Mouse (Mus musculus): ENCODE results near the gene Mfsd13b. TPM values are rescaled to one million over a fixed set of nuclear protein-coding genes. Genes with fewer than 3 reads are reported as not detected.
"Not testable (repeated sequence)": the region's sequence is repeated elsewhere in the genome, so short reads cannot be mapped to it uniquely, and the experiment has no call there.

The Mfsd13b gene
- polyA plus RNA-seq, 1 experiment from 2014 or later, result not detected

- H3K27me3 ChIP-seq (ENCODE audit: control insufficient read depth, insufficient read depth, low read length), result no peaks in the 10 kb centered on the region
- 89% methylated on average over 3 of the region's 3 CpGs for WGBS
- H3K4me3 ChIP-seq (ENCODE audit: low read depth, low read length), result no peak overlapping the region
- ATAC-seq (replicated peaks; ENCODE audit: insufficient number of reproducible peaks, low FRiP score, low TSS enrichment, low read depth) (no peak), DNase-seq (ENCODE audit: low spot score) (no peak)
- no peak overlapping the region for H3K9ac ChIP-seq (replicated peaks; ENCODE audit: low read length)
- no peak overlapping the region for H3K4me2 ChIP-seq (ENCODE audit: low read depth, low read length)
- H3K9me3 ChIP-seq (replicated peaks; ENCODE audit: control insufficient read depth, low read length), result no peaks in the 10 kb centered on the region
- no peaks in the 10 kb centered on the region for H3K36me3 ChIP-seq (replicated peaks; ENCODE audit: control insufficient read depth, insufficient read depth, low read depth, low read length)
- no peak overlapping the region for H3K27ac ChIP-seq (replicated peaks; ENCODE audit: low read depth, low read length)
- H3K4me1 ChIP-seq (ENCODE audit: control insufficient read depth, insufficient read depth, low read length), result no peaks in the 10 kb centered on the region
Observed at GRCm38 (mm10) chr7:121018778-121019177, 36.5 kb downstream of the Mfsd13b start.

DNA sequence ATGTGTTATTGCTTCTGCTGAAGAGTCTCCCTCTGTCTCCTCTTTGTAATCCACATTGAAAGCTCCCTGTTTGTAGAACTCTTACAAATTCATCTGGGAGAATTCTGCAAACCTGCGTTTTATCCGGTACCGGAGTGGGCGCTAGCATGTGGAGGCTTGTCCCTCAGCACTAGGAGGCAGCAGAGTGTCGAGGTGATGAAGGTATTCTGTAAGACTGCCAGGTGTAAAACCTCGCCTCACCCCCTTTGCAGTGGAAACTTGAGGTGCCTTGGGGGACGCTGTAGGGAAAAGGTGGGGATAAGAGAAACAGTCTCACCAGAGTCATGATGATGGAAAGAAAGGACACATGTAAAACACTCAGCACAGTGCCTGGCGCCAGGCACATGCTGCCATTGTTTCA lies 38.0 kb downstream of the Mfsd13b start:
- no peaks in the 10 kb centered on the region for H3K4me1 ChIP-seq (ENCODE audit: control insufficient read depth, insufficient read depth, low read length)
- no peak overlapping the region for H3K4me3 ChIP-seq (ENCODE audit: low read depth, low read length)
- no peaks in the 10 kb centered on the region for H3K27me3 ChIP-seq (ENCODE audit: control insufficient read depth, insufficient read depth, low read length)
- no peak for ATAC-seq (replicated peaks; ENCODE audit: insufficient number of reproducible peaks, low FRiP score, low TSS enrichment, low read depth)
- no peaks in the 10 kb centered on the region for H3K9me3 ChIP-seq (replicated peaks; ENCODE audit: control insufficient read depth, low read length)
- no peak overlapping the region for H3K27ac ChIP-seq (replicated peaks; ENCODE audit: low read depth, low read length)
- peak; percentile 15 for DNase-seq (ENCODE audit: low spot score)
- no peaks in the 10 kb centered on the region for H3K36me3 ChIP-seq (replicated peaks; ENCODE audit: control insufficient read depth, insufficient read depth, low read depth, low read length)
- no peak overlapping the region for H3K4me2 ChIP-seq (ENCODE audit: low read depth, low read length)
- H3K9ac ChIP-seq (replicated peaks; ENCODE audit: low read length), result no peak overlapping the region
- 32% methylated on average over 8 of the region's 8 CpGs for WGBS

DNA sequence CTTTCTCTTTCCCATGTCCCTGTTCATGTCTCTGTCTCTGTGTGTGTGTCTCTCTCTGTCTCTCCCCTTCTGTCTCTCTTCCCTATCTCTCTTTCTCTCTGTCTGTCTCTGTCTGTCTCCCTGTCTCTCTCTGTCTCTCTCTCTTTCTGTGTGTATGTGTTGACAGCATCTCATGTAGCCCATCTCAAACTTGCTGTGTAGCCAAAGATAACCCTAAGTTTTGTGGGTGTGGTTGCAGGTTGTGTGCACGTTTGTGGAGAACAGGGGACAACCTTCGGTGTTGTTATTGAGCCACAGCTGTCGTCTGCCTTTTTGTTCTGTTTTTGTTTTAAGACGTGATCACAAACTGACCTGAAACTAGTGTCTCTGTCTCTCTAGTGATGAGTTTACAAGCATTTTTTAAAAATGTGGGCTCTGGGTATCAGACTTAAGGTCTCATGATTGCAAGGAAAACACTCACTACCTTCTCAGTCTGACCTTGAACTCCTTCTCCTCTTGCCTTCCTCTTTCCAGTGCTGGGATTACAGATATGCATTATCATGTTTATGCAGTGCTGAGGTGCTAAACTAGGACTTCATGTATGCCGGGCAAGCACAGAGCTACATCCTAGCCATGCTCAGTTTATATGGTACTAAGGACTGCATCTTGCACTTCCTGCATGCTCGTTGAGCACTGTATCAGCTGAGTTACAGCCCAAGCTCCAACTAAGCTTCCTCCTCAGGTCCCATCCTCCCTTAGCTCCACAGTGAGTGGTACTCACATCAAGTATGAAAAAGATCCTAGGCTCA lies 43.1 kb downstream of the Mfsd13b start:
- Histone ChIP-seq H3K27me3 (ENCODE audit: control insufficient read depth, insufficient read depth, low read length) (no peaks in the 10 kb centered on the region), H3K27ac (replicated peaks; ENCODE audit: low read depth, low read length) (no peak overlapping the region), H3K9me3 (replicated peaks; ENCODE audit: control insufficient read depth, low read length) (no peaks in the 10 kb centered on the region), H3K9ac (replicated peaks; ENCODE audit: low read length) (no peak overlapping the region), H3K4me2 (ENCODE audit: low read depth, low read length) (no peak overlapping the region), H3K4me1 (ENCODE audit: control insufficient read depth, insufficient read depth, low read length) (no peaks in the 10 kb centered on the region), H3K36me3 (replicated peaks; ENCODE audit: control insufficient read depth, insufficient read depth, low read depth, low read length) (no peaks in the 10 kb centered on the region), H3K4me3 (ENCODE audit: low read depth, low read length) (no peak overlapping the region)
- WGBS, result 75% methylated on average over 6 of the region's 6 CpGs
- DNase-seq (ENCODE audit: low spot score) (no peak), ATAC-seq (replicated peaks; ENCODE audit: insufficient number of reproducible peaks, low FRiP score, low TSS enrichment, low read depth) (no peak)

GRCm38 (mm10) chr7:121026300-121026699 lies 44.0 kb downstream of the Mfsd13b start:
- H3K36me3 ChIP-seq (replicated peaks; ENCODE audit: control insufficient read depth, insufficient read depth, low read depth, low read length), result no peaks in the 10 kb centered on the region
- H3K4me1 ChIP-seq (ENCODE audit: control insufficient read depth, insufficient read depth, low read length), result no peaks in the 10 kb centered on the region
- no peak overlapping the region for H3K4me3 ChIP-seq (ENCODE audit: low read depth, low read length)
- H3K9ac ChIP-seq (replicated peaks; ENCODE audit: low read length), result no peak overlapping the region
- no peak for ATAC-seq (replicated peaks; ENCODE audit: insufficient number of reproducible peaks, low FRiP score, low TSS enrichment, low read depth)
- H3K9me3 ChIP-seq (replicated peaks; ENCODE audit: control insufficient read depth, low read length), result no peaks in the 10 kb centered on the region
- no peak overlapping the region for H3K4me2 ChIP-seq (ENCODE audit: low read depth, low read length)
- WGBS, result 66% methylated on average over 3 of the region's 3 CpGs
- H3K27me3 ChIP-seq (ENCODE audit: control insufficient read depth, insufficient read depth, low read length), result no peaks in the 10 kb centered on the region
- no peak overlapping the region for H3K27ac ChIP-seq (replicated peaks; ENCODE audit: low read depth, low read length)
- no peak for DNase-seq (ENCODE audit: low spot score)

- H3K4me3 ChIP-seq (ENCODE audit: low read depth, low read length); H3K27me3 ChIP-seq (ENCODE audit: control insufficient read depth, insufficient read depth, low read length); H3K4me2 ChIP-seq (ENCODE audit: low read depth, low read length); H3K9ac ChIP-seq (replicated peaks; ENCODE audit: low read length); H3K36me3 ChIP-seq (replicated peaks; ENCODE audit: control insufficient read depth, insufficient read depth, low read depth, low read length); DNase-seq (ENCODE audit: low spot score); H3K9me3 ChIP-seq (replicated peaks; ENCODE audit: control insufficient read depth, low read length); H3K27ac ChIP-seq (replicated peaks; ENCODE audit: low read depth, low read length); H3K4me1 ChIP-seq (ENCODE audit: control insufficient read depth, insufficient read depth, low read length); ATAC-seq (replicated peaks; ENCODE audit: insufficient number of reproducible peaks, low FRiP score, low TSS enrichment, low read depth): not testable (repeated sequence)
Observed at GRCm38 (mm10) chr7:121029947-121030346, 47.6 kb downstream of the Mfsd13b start.

- 2% methylated on average over 41 of the region's 43 CpGs for WGBS
- peak within 1 kb of the TSS; percentile 100 for H3K9ac ChIP-seq (replicated peaks; ENCODE audit: low read length)
- peak; percentile 97 for DNase-seq (ENCODE audit: low spot score)
Observed at GRCm38 (mm10) chr7:121033856-121034652, 51.7 kb downstream of the Mfsd13b start, which contains the start of gene Mettl9. Gene Mettl9 (plus strand): TSS chr7:121034445.

GRCm38 (mm10) chr7:121034701-121035141 lies 52.4 kb downstream of the Mfsd13b start:
- Histone ChIP-seq H3K27me3 (ENCODE audit: control insufficient read depth, insufficient read depth, low read length) (no peaks in the 10 kb centered on the region), H3K9ac (replicated peaks; ENCODE audit: low read length) (peak overlapping the region; percentile 100), H3K9me3 (replicated peaks; ENCODE audit: control insufficient read depth, low read length) (no peaks in the 10 kb centered on the region), H3K4me2 (ENCODE audit: low read depth, low read length) (peak overlapping the region; percentile 60), H3K36me3 (replicated peaks; ENCODE audit: control insufficient read depth, insufficient read depth, low read depth, low read length) (no peaks in the 10 kb centered on the region), H3K4me3 (ENCODE audit: low read depth, low read length) (peak overlapping the region; percentile 98), H3K4me1 (ENCODE audit: control insufficient read depth, insufficient read depth, low read length) (no peaks in the 10 kb centered on the region), H3K27ac (replicated peaks; ENCODE audit: low read depth, low read length) (peak overlapping the region; percentile 97)
- ATAC-seq (replicated peaks; ENCODE audit: insufficient number of reproducible peaks, low FRiP score, low TSS enrichment, low read depth) (peak; percentile 84), DNase-seq (ENCODE audit: low spot score) (peak; percentile 69)
- under 1% methylated on average over 54 of the region's 63 CpGs for WGBS

More at GRCm38 (mm10) chr7:121033856-121034652, 51.7 kb downstream of the Mfsd13b start, which contains the start of gene Mettl9:
- no peaks in the 10 kb centered on the region for H3K9me3 ChIP-seq (replicated peaks; ENCODE audit: control insufficient read depth, low read length)
- peak; percentile 97 for ATAC-seq (replicated peaks; ENCODE audit: insufficient number of reproducible peaks, low FRiP score, low TSS enrichment, low read depth)
- peak within 1 kb of the TSS; percentile 97 for H3K27ac ChIP-seq (replicated peaks; ENCODE audit: low read depth, low read length)
- no peaks in the 10 kb centered on the region for H3K4me1 ChIP-seq (ENCODE audit: control insufficient read depth, insufficient read depth, low read length)
- peak within 1 kb of the TSS; percentile 98 for H3K4me3 ChIP-seq (ENCODE audit: low read depth, low read length)
- no peaks in the 10 kb centered on the region for H3K27me3 ChIP-seq (ENCODE audit: control insufficient read depth, insufficient read depth, low read length)
- H3K36me3 ChIP-seq (replicated peaks; ENCODE audit: control insufficient read depth, insufficient read depth, low read depth, low read length), result no peaks in the 10 kb centered on the region
- peak within 1 kb of the TSS; percentile 60 for H3K4me2 ChIP-seq (ENCODE audit: low read depth, low read length)

All from embryonic facial prominence, embryonic 11.5 days (tissue).